Mouse (Mus musculus) fat pad, adult 2 months (tissue): ENCODE data around the gene Igf2bp2.

ENCODE experiments used
- DNase-seq: peaks from one replicate; pipeline ENCODE4 v3.0.0-alpha.2; 2011; ENCODE audit warnings: low read depth, low spot score; ENCODE audit errors: extremely low read depth

Gene Igf2bp2

GRCm38 (mm10) chr16:22149659-22150345 is 13.3 kb downstream of the Igf2bp2 start:
- DNase-seq: no peak

- no peak for DNase-seq
Measured at GRCm38 (mm10) chr16:22149076-22149475, 14.0 kb downstream of the Igf2bp2 start.

GRCm38 (mm10) chr16:22147131-22147530 is 16.0 kb downstream of the Igf2bp2 start:
- no peak for DNase-seq

DNA sequence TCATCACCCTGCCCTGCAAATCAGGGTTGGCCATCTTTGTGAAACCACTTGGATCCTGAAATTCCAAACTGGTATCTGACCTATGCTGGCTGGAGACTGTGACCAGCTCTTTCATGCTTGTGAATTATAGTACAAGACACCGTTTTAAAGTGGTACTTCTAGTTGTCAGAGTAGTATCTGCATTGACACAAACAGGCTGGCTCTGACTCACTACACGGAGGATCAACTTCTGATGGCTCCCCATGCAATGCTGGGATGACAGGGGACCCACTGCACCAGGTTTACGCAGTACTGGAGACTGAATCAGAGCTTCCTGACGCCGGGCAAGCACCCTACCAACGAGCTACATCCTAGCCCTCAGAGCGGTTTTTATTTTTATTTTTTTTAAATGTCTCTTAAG is 17.0 kb downstream of the Igf2bp2 start:
- DNase-seq: no peak

DNA sequence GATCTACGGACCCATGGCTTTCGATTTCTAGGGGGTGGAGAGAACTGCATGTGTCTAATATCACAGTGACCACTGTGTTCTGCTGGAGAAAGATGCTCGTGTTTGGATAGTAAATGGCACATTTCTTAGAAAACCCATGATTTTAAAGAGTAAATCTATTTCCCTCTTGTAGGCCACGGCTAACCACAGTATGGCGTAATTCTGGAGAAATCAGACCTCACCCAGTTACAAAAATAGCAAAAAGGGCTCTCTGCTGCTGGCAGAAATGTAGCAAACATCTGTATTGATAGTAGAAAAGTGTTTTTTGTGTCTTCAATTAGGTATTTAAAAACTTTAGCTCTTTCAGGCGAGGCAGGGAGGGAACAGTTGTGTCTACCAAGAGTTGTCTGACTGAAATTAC is 18.6 kb downstream of the Igf2bp2 start:
- no peak for DNase-seq

GRCm38 (mm10) chr16:22140861-22141260 is 22.2 kb downstream of the Igf2bp2 start:
- no peak for DNase-seq

DNA sequence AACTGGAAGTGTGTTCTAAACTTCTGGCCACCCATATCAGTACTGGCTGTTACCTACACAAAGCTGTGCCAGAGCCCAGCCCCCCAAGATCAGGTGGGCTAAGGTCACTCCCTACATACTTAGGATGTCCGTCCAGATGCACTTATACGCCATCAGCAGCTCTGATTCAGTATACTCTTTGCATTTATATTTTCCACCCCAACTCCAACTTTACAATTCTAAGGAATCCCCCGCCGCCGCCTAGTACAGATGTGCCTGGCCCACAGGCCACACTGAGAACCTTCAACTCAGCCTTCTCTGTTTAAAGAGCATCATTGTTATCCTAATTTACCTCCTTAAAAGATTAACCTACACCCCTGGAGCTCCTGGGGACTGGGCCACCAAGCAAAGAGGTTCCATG is 23.3 kb downstream of the Igf2bp2 start:
- no peak for DNase-seq

- no peak for DNase-seq
Measured at GRCm38 (mm10) chr16:22136198-22136597, 26.9 kb downstream of the Igf2bp2 start.

GRCm38 (mm10) chr16:22131321-22131720 is 31.8 kb downstream of the Igf2bp2 start:
- DNase-seq: no peak

DNA sequence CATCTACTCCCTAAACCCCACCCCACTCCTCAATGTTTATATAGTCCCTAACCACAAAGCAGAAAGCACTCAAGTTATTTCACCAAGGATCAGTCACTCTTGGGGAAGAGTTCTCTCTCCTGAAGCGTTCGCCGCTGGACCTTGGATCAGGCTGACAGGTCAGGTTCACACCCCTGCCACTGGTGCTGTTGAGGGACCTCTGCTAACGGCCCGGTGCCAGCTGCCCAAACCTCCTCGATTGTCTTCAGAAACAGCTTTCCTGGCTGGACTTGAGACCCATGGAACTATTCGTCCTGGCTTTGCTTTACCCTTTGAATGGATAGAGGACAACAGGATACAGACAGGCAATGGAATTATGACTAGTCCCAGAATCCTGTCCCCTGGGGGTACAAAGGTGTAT is 33.6 kb downstream of the Igf2bp2 start:
- DNase-seq: no peak

DNA sequence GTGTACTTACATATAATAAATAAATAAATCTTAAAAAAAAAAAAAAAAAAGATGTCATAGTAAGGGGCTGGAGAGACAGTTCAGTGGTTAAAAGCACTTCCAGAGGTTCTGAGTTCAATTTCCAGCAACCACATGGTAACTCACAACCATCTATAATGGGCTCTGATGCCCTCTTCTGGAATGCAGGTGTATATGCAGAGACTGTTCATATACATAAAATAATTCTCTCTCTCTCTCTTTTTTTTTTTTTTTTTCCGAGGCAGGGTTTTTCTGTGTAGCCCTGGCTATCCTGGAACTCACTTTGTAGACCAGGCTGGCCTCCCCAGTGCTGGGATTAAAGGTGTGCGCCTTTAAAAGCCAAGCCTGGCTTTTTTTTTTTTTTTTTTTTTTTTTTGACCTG is 34.5 kb downstream of the Igf2bp2 start:
- DNase-seq: no peak

DNA sequence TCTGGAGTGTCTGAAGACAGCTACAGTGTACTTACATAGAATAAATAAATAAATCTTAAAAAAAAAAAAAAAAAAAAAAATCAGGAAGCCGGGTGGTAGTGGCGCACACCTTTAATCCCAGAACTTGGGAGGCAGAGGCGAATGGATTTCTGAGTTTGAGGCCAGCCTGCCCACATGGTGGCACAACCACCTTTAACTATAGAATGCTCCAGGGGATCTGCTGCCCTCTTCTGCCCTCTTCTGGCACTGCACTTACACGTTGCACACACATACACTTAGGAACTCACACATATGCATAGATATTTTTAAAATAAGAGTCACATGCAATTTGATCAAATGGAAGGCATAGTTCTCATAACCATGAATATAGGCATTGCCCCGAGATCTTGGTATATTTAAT is 35.3 kb downstream of the Igf2bp2 start:
- no peak for DNase-seq

- no peak for DNase-seq
Measured at GRCm38 (mm10) chr16:22126936-22127335, 36.2 kb downstream of the Igf2bp2 start.

DNA sequence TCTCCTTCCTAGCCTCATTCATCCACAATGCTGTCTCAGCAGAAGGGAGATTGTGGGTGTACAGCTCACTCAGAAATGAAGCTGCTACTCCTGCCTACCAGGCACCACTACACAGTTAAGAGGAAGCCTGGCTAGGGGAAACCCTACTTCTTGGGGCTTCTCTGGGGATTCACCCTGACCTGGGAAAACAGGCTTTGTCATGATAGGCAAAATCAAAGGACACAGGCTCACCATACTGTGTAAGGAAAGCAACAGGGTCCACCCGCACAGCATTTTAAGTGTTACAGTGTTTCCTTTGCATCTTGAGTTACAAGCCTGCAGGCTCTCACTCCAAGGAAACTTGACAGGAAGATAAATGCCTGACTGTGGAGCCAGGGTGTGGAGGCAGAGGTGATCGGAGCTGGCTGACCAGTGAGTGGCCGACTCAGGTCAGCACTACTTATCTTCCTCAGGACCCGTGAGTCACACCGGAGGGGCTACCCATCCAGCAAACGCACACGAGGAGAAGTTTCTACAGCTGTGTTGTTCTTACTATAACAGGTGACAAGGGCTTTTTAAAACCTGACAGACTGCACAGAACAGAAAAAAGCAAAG is 38.7 kb downstream of the Igf2bp2 start:
- no peak for DNase-seq

- DNase-seq: no peak
Measured at GRCm38 (mm10) chr16:22123658-22124057, 39.4 kb downstream of the Igf2bp2 start.

DNA sequence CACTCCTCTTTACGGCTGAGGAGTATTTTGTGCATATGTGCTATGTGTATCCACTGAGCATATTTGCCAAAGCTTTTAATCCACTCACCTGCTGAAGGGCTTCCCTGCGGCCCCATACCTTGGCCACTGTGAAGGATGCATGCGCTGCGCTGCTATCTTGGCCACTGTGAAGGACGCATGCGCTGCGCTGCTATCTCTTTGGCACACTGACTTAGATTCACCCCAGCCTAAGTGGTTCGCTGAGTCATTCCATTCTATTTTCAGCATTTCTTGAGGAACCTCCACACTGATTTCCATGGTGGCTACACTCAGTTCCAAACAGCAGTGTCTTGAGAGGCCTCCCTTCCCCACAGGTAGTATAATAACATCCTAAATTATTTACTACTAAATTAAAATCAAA is 42.0 kb downstream of the Igf2bp2 start:
- no peak for DNase-seq

DNA sequence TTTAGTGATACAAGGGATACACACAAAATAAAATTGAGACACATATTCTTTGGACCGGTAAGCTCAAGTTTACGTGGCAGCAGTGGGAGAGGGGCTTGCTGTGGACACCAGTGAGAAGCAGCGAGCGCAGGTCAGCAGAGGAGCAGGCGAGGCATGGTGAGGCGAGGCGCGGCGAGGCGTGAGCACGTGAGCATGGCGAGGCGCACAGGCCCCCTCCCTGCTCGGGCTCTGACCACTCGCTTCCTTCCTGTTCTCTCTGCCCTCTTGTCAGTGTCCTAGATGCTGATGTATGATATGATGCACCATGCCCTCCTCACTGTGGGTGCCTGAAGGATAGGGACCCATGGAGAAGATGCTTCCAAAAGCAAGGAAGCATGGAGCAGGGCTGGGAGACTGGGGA is 43.6 kb downstream of the Igf2bp2 start:
- no peak for DNase-seq

DNA sequence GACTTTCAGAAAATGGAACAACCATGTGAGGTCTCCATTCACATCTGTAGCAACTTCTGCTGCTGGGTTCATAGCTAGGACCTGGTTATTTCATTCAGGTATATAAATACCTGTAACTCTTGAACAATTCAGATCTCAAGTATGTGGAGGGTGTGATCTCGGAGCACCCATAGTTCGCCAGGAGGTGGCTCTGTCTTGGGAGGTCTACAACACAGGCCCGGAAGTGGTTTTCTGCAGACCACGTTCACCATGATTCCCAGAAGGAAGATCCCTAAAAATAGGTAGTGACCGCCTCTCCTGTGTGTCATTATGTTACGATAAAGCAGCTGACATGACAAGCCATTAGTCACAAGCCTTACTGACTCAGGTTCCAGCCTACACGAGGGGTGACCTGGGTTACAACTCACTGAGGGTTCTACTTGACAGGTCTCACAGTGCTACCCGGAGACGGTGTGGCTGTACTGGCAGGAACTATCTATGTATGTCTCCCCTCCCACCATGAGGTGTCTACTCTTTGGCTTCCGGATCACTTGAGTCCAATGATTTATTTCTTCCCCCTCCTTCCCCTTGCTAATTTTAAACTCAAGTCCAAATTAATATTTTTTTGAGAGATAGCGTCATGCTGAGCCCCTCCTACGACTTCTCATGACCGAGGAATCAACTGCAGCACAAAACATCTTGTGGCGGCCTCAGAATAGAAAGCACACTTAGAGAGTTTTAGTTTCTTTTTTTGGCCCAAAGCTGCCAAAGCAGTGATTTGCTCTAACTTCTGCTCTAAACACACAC is 44.2 kb downstream of the Igf2bp2 start:
- DNase-seq: no peak

DNA sequence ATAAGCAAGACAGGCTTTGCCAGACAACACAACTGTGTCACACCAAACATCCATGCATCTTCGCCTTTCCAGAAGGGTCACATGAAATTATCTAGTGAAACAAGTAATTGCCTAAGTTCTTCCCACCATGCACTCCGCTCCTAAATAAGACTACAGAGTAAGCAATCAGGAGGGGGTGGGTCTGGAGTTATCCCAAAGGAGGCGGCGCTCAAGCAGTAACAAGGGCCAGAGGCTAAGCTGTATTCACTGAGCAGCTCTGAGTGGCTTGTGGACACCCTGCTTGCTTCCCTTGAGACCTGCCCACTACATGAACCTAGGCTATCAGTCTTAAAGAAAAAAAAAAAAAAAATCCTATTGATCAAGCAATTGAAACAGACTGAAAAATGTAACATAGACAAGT is 44.9 kb downstream of the Igf2bp2 start:
- no peak for DNase-seq

- DNase-seq: no peak
Measured at GRCm38 (mm10) chr16:22116748-22117147, 46.4 kb downstream of the Igf2bp2 start.

DNA sequence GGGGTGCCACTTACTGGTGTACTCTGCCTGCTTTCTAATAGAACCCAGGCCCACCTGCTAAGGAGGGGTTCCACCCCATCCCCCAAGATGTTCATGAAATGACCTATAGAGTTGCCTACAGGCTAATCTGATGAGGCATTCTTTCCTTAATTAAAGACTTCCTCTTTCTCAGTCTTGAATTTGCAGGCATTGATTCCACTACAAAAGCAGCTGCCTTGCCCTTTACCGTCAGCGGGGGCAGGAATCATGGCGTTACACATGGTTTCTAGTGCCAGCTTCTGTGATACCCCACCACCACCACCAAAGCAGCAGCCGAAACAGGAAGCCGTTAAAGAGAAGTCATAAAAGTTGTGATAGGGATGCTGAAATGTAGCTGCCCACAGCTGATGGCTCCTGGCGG is 47.0 kb downstream of the Igf2bp2 start:
- no peak for DNase-seq

DNA sequence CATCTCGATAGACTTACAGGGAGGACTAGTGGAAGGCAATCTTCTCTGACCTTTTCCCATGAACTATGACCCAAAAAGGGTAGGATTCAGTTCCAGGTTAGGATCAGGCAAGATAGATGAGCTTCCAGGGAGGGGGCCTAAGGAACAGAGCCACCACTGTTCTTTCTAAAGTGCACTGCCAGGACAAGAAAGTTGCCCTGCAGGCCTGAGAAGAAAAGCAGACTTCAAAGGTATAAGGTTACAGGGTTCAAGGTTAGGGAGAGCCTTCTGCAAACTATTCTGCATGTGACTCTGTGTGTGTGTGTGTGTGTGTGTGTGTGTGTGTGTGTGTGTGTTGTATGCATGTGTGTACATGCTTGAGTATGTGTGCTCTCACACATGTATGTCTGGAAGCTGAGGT is 53.1 kb downstream of the Igf2bp2 start:
- no peak for DNase-seq
